Mouse (Mus musculus) midbrain, embryonic 15.5 days (tissue): ENCODE data around the gene Atp6v0a2. TPM values are rescaled to one million over a fixed set of nuclear protein-coding genes. Genes with fewer than 3 reads are reported as not detected.
"Not testable (repeated sequence)": the region's sequence is repeated elsewhere in the genome, so short reads cannot be mapped to it uniquely, and the experiment has no call there.

Experiments used
- ATAC-seq: fragments of 200-750 bp; cut with Nextera tagmentation; replicated peaks from 2 replicates; pipeline ENCODE4 v1.8.0; 2017; ENCODE audit warnings: moderate TSS enrichment
- H3K27ac ChIP-seq: fragments of 300-500 bp; sonication (generic); 2 replicates; pipeline ENCODE4 v1.5.1; 2015; ENCODE audit warnings: mild to moderate bottlenecking, inconsistent platforms
- H3K27me3 ChIP-seq: fragments of 300-500 bp; sonication (generic); replicated peaks from 2 replicates; pipeline ENCODE4 v1.6.1; 2015; ENCODE audit warnings: inconsistent platforms
- H3K36me3 ChIP-seq: fragments of 300-500 bp; sonication (generic); replicated peaks from 2 replicates; pipeline ENCODE4 v1.6.1; 2015; ENCODE audit warnings: inconsistent platforms
- H3K4me1 ChIP-seq: fragments of 300-500 bp; sonication (generic); 2 replicates; pipeline ENCODE4 v1.6.1; 2015; ENCODE audit warnings: inconsistent platforms
- H3K4me2 ChIP-seq: fragments of 300-500 bp; sonication (generic); 2 replicates; pipeline ENCODE4 v1.6.1; 2015; ENCODE audit warnings: inconsistent platforms, mild to moderate bottlenecking, moderate library complexity
- H3K4me3 ChIP-seq: fragments of 300-500 bp; sonication (generic); 2 replicates; pipeline ENCODE4 v1.5.1; 2015; ENCODE audit warnings: mild to moderate bottlenecking, inconsistent platforms
- H3K9ac ChIP-seq: fragments of 300-500 bp; sonication (generic); 2 replicates; pipeline ENCODE4 v1.6.1; 2015; ENCODE audit warnings: mild to moderate bottlenecking, inconsistent platforms
- H3K9me3 ChIP-seq: fragments of 300-500 bp; sonication (generic); 2 replicates; pipeline ENCODE4 v1.6.1; 2016; ENCODE audit warnings: inconsistent platforms
- WGBS: fragments of 180-500 bp; shearing (Covaris S2); methylation state at CpG from one replicate; pipeline ENCODE4 v1.1.7; 2015; ENCODE audit warnings: mixed read lengths; 5-methylcytosine and 5-hydroxymethylcytosine counted together
- polyA plus RNA-seq: library from polyadenylated mRNA; unstranded; fragments of >200 nt; fragmentation: Nextera tagmentation; extraction: Ambion mirVana; gene quantifications from 2 replicates; pipeline ENCODE4 v1.2.1, GENCODE M21; 2015

The Atp6v0a2 gene
- 40.0 and 44.4 TPM in 2 replicates for polyA plus RNA-seq

- peak within 1 kb of the TSS; percentile 73 for H3K27ac ChIP-seq
- under 1% methylated on average over 58 of the region's 58 CpGs for WGBS
- no peaks in the 10 kb centered on the region for H3K9me3 ChIP-seq
- H3K4me1 ChIP-seq: peaks cover 19% of the 10 kb centered on the region
- no peaks in the 10 kb centered on the region; the same call in 1 of the 2 replicates for H3K36me3 ChIP-seq
- H3K4me3 ChIP-seq: peak within 1 kb of the TSS; percentile 85
- H3K27me3 ChIP-seq: no peaks in the 10 kb centered on the region
- H3K9ac ChIP-seq: peak within 1 kb of the TSS; percentile 89
- ATAC-seq: peak; percentile 97
- H3K4me2 ChIP-seq: peak within 1 kb of the TSS; percentile 83
Observed at GRCm38 (mm10) chr5:124628448-124629363, at the start of gene Atp6v0a2. Gene Atp6v0a2 (plus strand): TSS chr5:124628576.

GRCm38 (mm10) chr5:124578633-124579317 lies 49.6 kb upstream of the Atp6v0a2 start, which contains the start of the genes Eif2b1 and Gtf2h3:
Gene Eif2b1 (minus strand): TSS chr5:124579131.
Gene Gtf2h3 (plus strand): TSS chr5:124579140.
- Histone ChIP-seq H3K4me1 (peaks cover 25% of the 10 kb centered on the region), H3K27me3 (no peaks in the 10 kb centered on the region), H3K9me3 (no peaks in the 10 kb centered on the region), H3K36me3 (peaks cover 15% of the 10 kb centered on the region; the same call in 1 of the 2 replicates), H3K27ac (peak within 1 kb of the TSS; percentile 73), H3K4me3 (peak within 1 kb of the TSS; percentile 78), H3K4me2 (peak within 1 kb of the TSS; percentile 90), H3K9ac (peak within 1 kb of the TSS; percentile 74)
- peak; percentile 93 for ATAC-seq
- WGBS: 1% methylated on average over 51 of the region's 51 CpGs

GRCm38 (mm10) chr5:124582515-124582914 lies 45.9 kb upstream of the Atp6v0a2 start:
- ATAC-seq: no peak
- H3K27ac ChIP-seq: no peak overlapping the region
- no peaks in the 10 kb centered on the region for H3K9me3 ChIP-seq
- 91% methylated on average over 5 of the region's 5 CpGs for WGBS
- H3K4me2 ChIP-seq: no peak overlapping the region
- no peak overlapping the region for H3K9ac ChIP-seq
- peaks cover 27% of the 10 kb centered on the region for H3K36me3 ChIP-seq
- H3K4me1 ChIP-seq: peaks cover 25% of the 10 kb centered on the region
- no peaks in the 10 kb centered on the region for H3K27me3 ChIP-seq
- no peak overlapping the region for H3K4me3 ChIP-seq

GRCm38 (mm10) chr5:124592768-124593167 lies 35.6 kb upstream of the Atp6v0a2 start:
- Histone ChIP-seq H3K9ac (no peak overlapping the region), H3K27me3 (no peaks in the 10 kb centered on the region), H3K4me1 (no peaks in the 10 kb centered on the region), H3K9me3 (no peaks in the 10 kb centered on the region), H3K4me3 (no peak overlapping the region), H3K27ac (no peak overlapping the region), H3K36me3 (peaks cover 65% of the 10 kb centered on the region), H3K4me2 (no peak overlapping the region)
- ATAC-seq: no peak
- 92% methylated on average over 3 of the region's 3 CpGs for WGBS

GRCm38 (mm10) chr5:124598224-124599174 lies 29.9 kb upstream of the Atp6v0a2 start:
- Histone ChIP-seq H3K9me3 (no peaks in the 10 kb centered on the region), H3K4me2 (peak overlapping the region; percentile 98), H3K4me1 (peaks cover 19% of the 10 kb centered on the region), H3K36me3 (peaks cover 26% of the 10 kb centered on the region), H3K9ac (peak overlapping the region; percentile 77), H3K27ac (peak overlapping the region; percentile 64), H3K4me3 (peak overlapping the region; percentile 91), H3K27me3 (no peaks in the 10 kb centered on the region)
- 7% methylated on average over 30 of the region's 30 CpGs for WGBS
- peak; percentile 100 for ATAC-seq

GRCm38 (mm10) chr5:124599726-124600125 lies 28.6 kb upstream of the Atp6v0a2 start:
- Histone ChIP-seq H3K36me3 (peaks cover 14% of the 10 kb centered on the region), H3K4me1 (peaks cover 19% of the 10 kb centered on the region), H3K4me2 (peak overlapping the region; percentile 98), H3K4me3 (peak overlapping the region; percentile 91; the same call in 1 of the 2 replicates)
- H3K27ac ChIP-seq, H3K27me3 ChIP-seq, H3K9ac ChIP-seq, H3K9me3 ChIP-seq, ATAC-seq: not testable (repeated sequence)
- WGBS: 68% methylated on average over 8 of the region's 8 CpGs

GRCm38 (mm10) chr5:124602349-124602748 lies 26.0 kb upstream of the Atp6v0a2 start:
- no peak overlapping the region for H3K9ac ChIP-seq
- no peaks in the 10 kb centered on the region for H3K27me3 ChIP-seq
- peaks cover 19% of the 10 kb centered on the region for H3K4me1 ChIP-seq
- no peak overlapping the region for H3K4me3 ChIP-seq
- H3K36me3 ChIP-seq: no peaks in the 10 kb centered on the region
- H3K9me3 ChIP-seq: no peaks in the 10 kb centered on the region
- 73% methylated on average over 5 of the region's 5 CpGs for WGBS
- no peak for ATAC-seq
- no peak overlapping the region for H3K4me2 ChIP-seq
- no peak overlapping the region for H3K27ac ChIP-seq

GRCm38 (mm10) chr5:124604296-124604695 lies 24.1 kb upstream of the Atp6v0a2 start:
- H3K4me2 ChIP-seq: no peak overlapping the region
- peaks cover 9% of the 10 kb centered on the region for H3K4me1 ChIP-seq
- no peak overlapping the region for H3K4me3 ChIP-seq
- H3K9me3 ChIP-seq: no peaks in the 10 kb centered on the region
- H3K27ac ChIP-seq: no peak overlapping the region
- ATAC-seq: no peak
- no peak overlapping the region for H3K9ac ChIP-seq
- H3K27me3 ChIP-seq: no peaks in the 10 kb centered on the region
- WGBS: 87% methylated on average over 4 of the region's 4 CpGs
- H3K36me3 ChIP-seq: no peaks in the 10 kb centered on the region

- H3K36me3 ChIP-seq: no peaks in the 10 kb centered on the region
- ATAC-seq: no peak
- no peak overlapping the region for H3K9ac ChIP-seq
- H3K27ac ChIP-seq: no peak overlapping the region
- no peaks in the 10 kb centered on the region for H3K9me3 ChIP-seq
- H3K27me3 ChIP-seq: no peaks in the 10 kb centered on the region
- H3K4me2 ChIP-seq: no peak overlapping the region
- peaks cover under 1% of the 10 kb centered on the region for H3K4me1 ChIP-seq
- WGBS: 89% methylated on average over 17 of the region's 17 CpGs
- H3K4me3 ChIP-seq: no peak overlapping the region
Observed at GRCm38 (mm10) chr5:124605041-124605622, 23.2 kb upstream of the Atp6v0a2 start.

- Histone ChIP-seq H3K27me3 (no peaks in the 10 kb centered on the region), H3K4me3 (no peak overlapping the region), H3K9ac (no peak overlapping the region), H3K4me1 (no peaks in the 10 kb centered on the region), H3K4me2 (no peak overlapping the region), H3K9me3 (no peaks in the 10 kb centered on the region), H3K27ac (no peak overlapping the region), H3K36me3 (peaks cover 3% of the 10 kb centered on the region; the same call in 1 of the 2 replicates)
- WGBS: 79% methylated on average over 10 of the region's 10 CpGs
- no peak for ATAC-seq
Observed at GRCm38 (mm10) chr5:124610965-124611364, 17.4 kb upstream of the Atp6v0a2 start.

- WGBS: 95% methylated on average over 11 of the region's 11 CpGs
- H3K27me3 ChIP-seq: no peaks in the 10 kb centered on the region
- H3K36me3 ChIP-seq: peaks cover 6% of the 10 kb centered on the region; the same call in 1 of the 2 replicates
- H3K9me3 ChIP-seq: no peaks in the 10 kb centered on the region
- no peak overlapping the region for H3K27ac ChIP-seq
- H3K4me3 ChIP-seq: no peak overlapping the region
- H3K9ac ChIP-seq: no peak overlapping the region
- no peak overlapping the region for H3K4me2 ChIP-seq
- no peak for ATAC-seq
- no peaks in the 10 kb centered on the region for H3K4me1 ChIP-seq
Observed at GRCm38 (mm10) chr5:124614709-124615108, 13.7 kb upstream of the Atp6v0a2 start.
